Mouse (Mus musculus) embryonic facial prominence, embryonic 15.5 days (tissue): ENCODE results near the gene Tmem131l. TPM values are rescaled to one million over a fixed set of nuclear protein-coding genes. Genes with fewer than 3 reads are reported as not detected.

Experiments used
- ATAC-seq: fragments of 200-750 bp; cut with Nextera tagmentation; 2 replicates; pipeline ENCODE4 v1.8.0; 2017; ENCODE audit warnings: low read depth, moderate TSS enrichment; ENCODE audit not compliant: insufficient number of reproducible peaks, low FRiP score, low TSS enrichment
- H3K27ac ChIP-seq: fragments of 300-500 bp; sonication (generic); replicated peaks from 2 replicates; pipeline ENCODE4 v1.5.1; 2015; ENCODE audit warnings: mild to moderate bottlenecking, inconsistent platforms
- H3K27me3 ChIP-seq: fragments of 300-500 bp; sonication (generic); 2 replicates; pipeline ENCODE4 v1.6.1; 2015; ENCODE audit warnings: inconsistent platforms
- H3K36me3 ChIP-seq: fragments of 300-500 bp; sonication (generic); 2 replicates; pipeline ENCODE4 v1.6.1; 2015; ENCODE audit warnings: mild to moderate bottlenecking, inconsistent platforms
- H3K4me1 ChIP-seq: fragments of 300-500 bp; sonication (generic); 2 replicates; pipeline ENCODE4 v1.6.1; 2015; ENCODE audit warnings: inconsistent platforms
- H3K4me2 ChIP-seq: fragments of 300-500 bp; sonication (generic); replicated peaks from 2 replicates; pipeline ENCODE4 v1.6.1; 2015; ENCODE audit warnings: mild to moderate bottlenecking, inconsistent platforms
- H3K4me3 ChIP-seq: fragments of 300-500 bp; sonication (generic); replicated peaks from 2 replicates; pipeline ENCODE4 v1.5.1; 2015; ENCODE audit warnings: mild to moderate bottlenecking, inconsistent platforms
- H3K9ac ChIP-seq: fragments of 300-500 bp; sonication (generic); 2 replicates; pipeline ENCODE4 v1.6.1; 2015; ENCODE audit warnings: inconsistent platforms
- H3K9me3 ChIP-seq: fragments of 300-500 bp; sonication (generic); replicated peaks from 2 replicates; pipeline ENCODE4 v1.6.1; 2016; ENCODE audit warnings: inconsistent platforms
- WGBS: fragments of 180-500 bp; shearing (Covaris S2); methylation state at CpG from one replicate; pipeline ENCODE4 v1.1.7; 2015; 5-methylcytosine and 5-hydroxymethylcytosine counted together
- polyA plus RNA-seq: library from polyadenylated mRNA; unstranded; fragments of >200 nt; fragmentation: Nextera tagmentation; extraction: Ambion mirVana; gene quantifications from 2 replicates; pipeline ENCODE4 v1.2.1, GENCODE M21; 2015

Gene Tmem131l
- polyA plus RNA-seq, 1 experiment from 2014 or later = 56.8 TPM

DNA sequence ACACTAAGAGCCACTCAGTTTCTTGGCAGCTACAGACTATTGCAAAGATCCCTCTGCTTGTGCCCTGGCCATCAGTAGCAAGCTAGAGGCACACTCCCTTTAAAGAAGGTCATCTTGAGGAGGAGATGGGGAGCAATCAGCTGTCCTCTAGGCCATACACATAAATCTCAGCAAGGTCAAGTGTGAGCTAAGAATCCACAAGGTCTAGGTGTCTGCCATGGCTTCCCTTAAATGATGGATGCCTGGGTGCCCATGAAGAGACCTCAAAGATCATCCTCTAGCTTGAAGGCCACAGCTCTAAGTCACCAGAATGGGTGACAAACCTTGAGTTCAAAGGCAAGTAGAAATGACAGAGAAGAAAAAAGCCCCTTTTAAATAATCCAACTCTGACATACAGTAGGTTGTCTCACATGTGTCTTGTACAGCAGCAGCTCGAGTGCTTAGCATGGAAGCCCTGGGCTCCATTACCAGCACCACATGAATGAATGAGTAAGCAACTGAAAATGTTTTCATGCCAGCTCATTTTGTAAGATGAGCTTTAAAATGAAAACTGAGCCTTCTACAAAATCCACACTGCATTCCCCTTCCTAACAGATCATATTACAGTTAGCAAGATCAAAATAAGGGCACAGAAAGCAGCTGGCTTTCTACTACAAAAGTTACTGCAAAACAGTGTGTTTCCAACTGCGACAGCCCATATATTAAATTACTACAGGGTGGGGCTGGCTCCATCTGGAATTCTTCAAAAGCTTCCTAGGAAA lies 35.5 kb downstream of the Tmem131l start:
- H3K9me3 ChIP-seq = no peaks in the 10 kb centered on the region
- 19% methylated on average over 2 of the region's 2 CpGs for WGBS
- no peak overlapping the region for H3K4me3 ChIP-seq
- H3K4me2 ChIP-seq = no peak overlapping the region
- no peak overlapping the region for H3K9ac ChIP-seq
- peak overlapping the region; percentile 34; the same call in 1 of the 2 replicates for H3K27ac ChIP-seq
- no peak for ATAC-seq
- H3K4me1 ChIP-seq = peaks cover 21% of the 10 kb centered on the region; the same call in 1 of the 2 replicates
- no peaks in the 10 kb centered on the region for H3K36me3 ChIP-seq
- H3K27me3 ChIP-seq = no peaks in the 10 kb centered on the region

GRCm38 (mm10) chr3:84002433-84003090 lies 37.4 kb downstream of the Tmem131l start:
- no peak for ATAC-seq
- Histone ChIP-seq H3K9ac (no peak overlapping the region), H3K27me3 (no peaks in the 10 kb centered on the region), H3K4me1 (peaks cover 19% of the 10 kb centered on the region), H3K4me3 (no peak overlapping the region), H3K4me2 (no peak overlapping the region), H3K36me3 (no peaks in the 10 kb centered on the region), H3K9me3 (no peaks in the 10 kb centered on the region), H3K27ac (no peak overlapping the region)
- 74% methylated on average over 6 of the region's 6 CpGs for WGBS

GRCm38 (mm10) chr3:83997563-83997962 lies 42.4 kb downstream of the Tmem131l start:
- peaks cover 44% of the 10 kb centered on the region for H3K4me1 ChIP-seq
- H3K4me2 ChIP-seq = no peak overlapping the region
- no peak overlapping the region for H3K4me3 ChIP-seq
- H3K9ac ChIP-seq = no peak overlapping the region
- no peaks in the 10 kb centered on the region for H3K36me3 ChIP-seq
- 54% methylated on average over 5 of the region's 5 CpGs for WGBS
- H3K27me3 ChIP-seq = no peaks in the 10 kb centered on the region
- H3K27ac ChIP-seq = no peak overlapping the region
- no peaks in the 10 kb centered on the region for H3K9me3 ChIP-seq
- ATAC-seq = no peak

- H3K4me1 ChIP-seq = peaks cover 48% of the 10 kb centered on the region
- H3K4me2 ChIP-seq = no peak overlapping the region
- no peak overlapping the region for H3K9ac ChIP-seq
- H3K4me3 ChIP-seq = no peak overlapping the region
- H3K9me3 ChIP-seq = no peaks in the 10 kb centered on the region
- H3K27ac ChIP-seq = no peak overlapping the region
- no peaks in the 10 kb centered on the region for H3K27me3 ChIP-seq
- no peaks in the 10 kb centered on the region for H3K36me3 ChIP-seq
- ATAC-seq = no peak
- WGBS = 76% methylated on average over 3 of the region's 3 CpGs
Measured at GRCm38 (mm10) chr3:83997036-83997435, 42.9 kb downstream of the Tmem131l start.

GRCm38 (mm10) chr3:83996086-83996485 lies 43.9 kb downstream of the Tmem131l start:
- Histone ChIP-seq H3K4me2 (no peak overlapping the region), H3K4me3 (no peak overlapping the region), H3K36me3 (no peaks in the 10 kb centered on the region), H3K9ac (no peak overlapping the region), H3K27ac (no peak overlapping the region), H3K27me3 (no peaks in the 10 kb centered on the region), H3K4me1 (peaks cover 49% of the 10 kb centered on the region), H3K9me3 (no peaks in the 10 kb centered on the region)
- ATAC-seq = no peak
- 75% methylated on average over 6 of the region's 6 CpGs for WGBS

GRCm38 (mm10) chr3:83995254-83995830 lies 44.6 kb downstream of the Tmem131l start:
- H3K4me2 ChIP-seq = no peak overlapping the region
- no peaks in the 10 kb centered on the region for H3K36me3 ChIP-seq
- no peak overlapping the region for H3K4me3 ChIP-seq
- H3K27me3 ChIP-seq = no peaks in the 10 kb centered on the region
- no peaks in the 10 kb centered on the region for H3K9me3 ChIP-seq
- peaks cover 51% of the 10 kb centered on the region for H3K4me1 ChIP-seq
- no peak overlapping the region for H3K9ac ChIP-seq
- no peak overlapping the region for H3K27ac ChIP-seq
- ATAC-seq = no peak
- 54% methylated on average over 9 of the region's 9 CpGs for WGBS

DNA sequence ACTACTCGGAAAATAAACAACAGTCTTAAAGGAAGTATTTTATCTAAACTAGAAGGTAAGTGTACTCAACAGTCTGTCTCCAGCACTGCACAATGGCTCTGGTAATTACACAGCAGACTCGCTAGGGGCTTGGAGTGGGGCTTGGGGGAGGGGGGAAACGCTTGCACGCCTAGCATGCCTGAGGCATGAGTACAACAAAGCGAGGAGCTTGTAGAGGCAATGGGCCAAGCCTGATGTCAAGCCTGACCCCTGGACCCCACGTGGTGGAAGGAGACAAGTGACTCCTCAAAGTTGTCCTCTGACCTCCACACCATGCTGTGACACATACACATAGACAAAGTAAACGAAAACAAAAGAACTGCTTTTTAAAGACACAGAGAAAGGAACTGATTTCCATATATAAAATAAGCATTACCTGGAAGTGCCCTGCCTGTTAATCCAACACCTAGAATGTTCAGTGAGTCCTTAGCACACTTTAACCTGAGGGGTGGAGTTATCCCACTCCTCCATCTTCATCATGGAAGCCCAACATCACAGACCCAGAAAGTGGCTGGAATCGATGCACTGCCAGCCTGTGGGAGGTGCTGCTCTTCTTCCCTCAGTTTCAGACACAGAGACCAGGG lies 45.6 kb downstream of the Tmem131l start:
- ATAC-seq = 0 out of 2 replicates have a peak, but pooled peaks have one; percentile 41
- peaks cover 54% of the 10 kb centered on the region for H3K4me1 ChIP-seq
- 27% methylated on average over 8 of the region's 8 CpGs for WGBS
- H3K27me3 ChIP-seq = no peaks in the 10 kb centered on the region
- H3K36me3 ChIP-seq = no peaks in the 10 kb centered on the region
- H3K4me3 ChIP-seq = no peak overlapping the region
- no peaks in the 10 kb centered on the region for H3K9me3 ChIP-seq
- no peak overlapping the region for H3K4me2 ChIP-seq
- H3K27ac ChIP-seq = no peak overlapping the region
- H3K9ac ChIP-seq = no peak overlapping the region

DNA sequence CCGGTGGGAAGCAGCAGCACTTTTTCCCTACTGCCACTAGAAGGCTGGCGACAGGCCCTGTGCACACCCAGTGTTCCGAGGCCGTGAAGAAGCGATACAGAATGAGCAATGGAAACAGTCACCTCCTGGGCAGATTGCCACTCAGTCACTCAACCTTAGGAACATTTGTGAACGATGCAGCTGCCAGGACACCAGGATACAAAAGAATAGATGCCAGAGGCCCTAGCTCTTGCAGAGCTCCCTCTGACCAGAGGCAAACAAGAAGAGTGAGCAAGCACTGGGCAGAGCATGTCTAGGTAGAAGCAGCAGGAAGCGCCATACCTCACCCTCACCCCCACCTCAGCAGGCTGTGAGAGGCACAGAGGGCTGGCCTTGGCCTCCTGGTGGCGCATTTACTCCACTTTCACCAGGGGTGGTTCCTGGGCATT lies 46.9 kb downstream of the Tmem131l start:
- Histone ChIP-seq H3K36me3 (no peaks in the 10 kb centered on the region), H3K4me2 (no peak overlapping the region), H3K27me3 (no peaks in the 10 kb centered on the region), H3K4me1 (peaks cover 67% of the 10 kb centered on the region), H3K9me3 (no peaks in the 10 kb centered on the region), H3K4me3 (no peak overlapping the region), H3K9ac (no peak overlapping the region), H3K27ac (peak overlapping the region; percentile 53; the same call in 1 of the 2 replicates)
- 57% methylated on average over 8 of the region's 8 CpGs for WGBS
- no peak for ATAC-seq

DNA sequence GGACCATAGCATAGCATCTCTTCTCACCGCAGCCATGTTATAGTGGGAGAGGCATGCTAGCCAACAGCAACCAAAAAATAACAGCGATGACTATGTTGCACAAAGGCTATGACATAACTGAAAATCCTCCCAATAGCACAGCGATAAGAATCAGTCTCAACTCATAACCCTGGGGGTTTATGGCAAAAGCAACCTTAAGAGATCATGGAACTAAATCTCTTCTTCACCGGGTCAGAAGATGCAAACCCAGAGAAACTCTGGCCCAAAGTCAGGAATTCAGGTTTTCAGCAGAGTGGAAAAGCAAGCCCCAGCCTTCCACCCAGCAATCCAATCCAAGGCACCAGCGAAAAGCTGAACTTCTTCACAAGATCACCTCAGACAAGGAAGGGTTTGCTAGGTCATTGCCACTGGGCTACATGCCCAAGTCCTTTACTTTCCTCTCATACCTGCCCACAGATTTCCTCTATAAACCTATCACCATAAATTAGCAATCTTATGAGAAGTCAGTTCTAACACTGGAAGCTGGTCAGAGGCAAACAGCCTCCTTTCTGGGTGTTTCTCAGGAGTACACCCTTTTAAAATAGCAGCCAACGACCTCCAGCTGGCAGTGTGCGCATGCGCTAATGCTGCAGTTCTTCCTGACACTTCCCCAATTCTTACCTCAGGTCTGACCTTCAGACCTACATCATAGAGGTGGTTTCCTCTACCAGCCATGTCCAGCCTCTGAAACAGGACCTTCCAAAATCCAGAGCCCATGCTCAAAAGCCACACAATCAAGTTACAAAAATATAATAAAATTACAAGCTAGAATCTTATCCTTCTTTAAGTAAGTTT lies 48.1 kb downstream of the Tmem131l start:
- no peaks in the 10 kb centered on the region for H3K9me3 ChIP-seq
- no peak for ATAC-seq
- H3K36me3 ChIP-seq = no peaks in the 10 kb centered on the region
- H3K27ac ChIP-seq = no peak overlapping the region
- peaks cover 62% of the 10 kb centered on the region for H3K4me1 ChIP-seq
- no peak overlapping the region for H3K9ac ChIP-seq
- 80% methylated on average over 8 of the region's 8 CpGs for WGBS
- H3K27me3 ChIP-seq = no peaks in the 10 kb centered on the region
- H3K4me2 ChIP-seq = no peak overlapping the region
- H3K4me3 ChIP-seq = no peak overlapping the region

- no peaks in the 10 kb centered on the region for H3K27me3 ChIP-seq
- 26% methylated on average over 4 of the region's 4 CpGs for WGBS
- H3K4me1 ChIP-seq = peaks cover 62% of the 10 kb centered on the region
- no peaks in the 10 kb centered on the region for H3K36me3 ChIP-seq
- H3K4me2 ChIP-seq = no peak overlapping the region
- no peak overlapping the region for H3K4me3 ChIP-seq
- H3K9me3 ChIP-seq = no peaks in the 10 kb centered on the region
- H3K27ac ChIP-seq = peak overlapping the region; percentile 1; the same call in 1 of the 2 replicates
- ATAC-seq = no peak
- H3K9ac ChIP-seq = no peak overlapping the region
Measured at GRCm38 (mm10) chr3:83988214-83988613, 51.8 kb downstream of the Tmem131l start.
